Mouse (Mus musculus) forebrain, embryonic 14.5 days (tissue): ENCODE measurements around the gene Ranbp17. TPM values are rescaled to one million over a fixed set of nuclear protein-coding genes. Genes with fewer than 3 reads are reported as not detected.

Experiments
- ATAC-seq: fragments of 200-750 bp; cut with Nextera tagmentation; 2 replicates; pipeline ENCODE4 v1.8.0; 2017; ENCODE audit warnings: mild to moderate bottlenecking, moderate library complexity
- DNase-seq: peaks from one replicate; pipeline ENCODE4 v3.0.0-alpha.2; 2015; ENCODE audit warnings: low spot score
- H3K27ac ChIP-seq: fragments of 300-500 bp; sonication (generic); 2 replicates; pipeline ENCODE4 v1.5.1; 2014; ENCODE audit warnings: low read depth, mild to moderate bottlenecking, control low read depth, low read length, moderate library complexity
- H3K27me3 ChIP-seq: fragments of 300-500 bp; sonication (generic); replicated peaks from 2 replicates; pipeline ENCODE4 v1.6.1; 2014; ENCODE audit warnings: low read length, control low read depth, mixed read lengths; ENCODE audit not compliant: control insufficient read depth, insufficient read depth
- H3K36me3 ChIP-seq: fragments of 300-500 bp; sonication (generic); 2 replicates; pipeline ENCODE4 v1.6.1; 2014; ENCODE audit warnings: low read length, control low read depth; ENCODE audit not compliant: control insufficient read depth, insufficient read depth
- H3K4me1 ChIP-seq: fragments of 300-500 bp; sonication (generic); 2 replicates; pipeline ENCODE4 v1.6.1; 2014; ENCODE audit warnings: antibody characterized with exemption, low read length, control low read depth; ENCODE audit not compliant: control insufficient read depth, insufficient read depth
- H3K4me2 ChIP-seq: fragments of 300-500 bp; sonication (generic); 2 replicates; pipeline ENCODE4 v1.6.1; 2014; ENCODE audit warnings: mild to moderate bottlenecking, control low read depth, low read length
- H3K4me3 ChIP-seq: fragments of 300-500 bp; sonication (generic); 2 replicates; pipeline ENCODE4 v1.5.1; 2014; ENCODE audit warnings: low read depth, low read length, control low read depth
- H3K9ac ChIP-seq: fragments of 300-500 bp; sonication (generic); 2 replicates; pipeline ENCODE4 v1.6.1; 2014; ENCODE audit warnings: mild to moderate bottlenecking, low read length, control low read depth, moderate library complexity
- H3K9me3 ChIP-seq: fragments of 300-500 bp; sonication (generic); replicated peaks from 2 replicates; pipeline ENCODE4 v1.6.1; 2016; ENCODE audit warnings: low read length, control low read depth, mixed read lengths; ENCODE audit not compliant: control insufficient read depth
- WGBS: fragments of 180-500 bp; shearing (Covaris S2); extraction: QIAGEN DNeasy Blood & Tissue Kit; methylation state at CpG from one replicate; pipeline ENCODE4 v1.1.7; 2014; 5-methylcytosine and 5-hydroxymethylcytosine counted together
- polyA plus RNA-seq: library from polyadenylated mRNA; unstranded; fragments of >200 nt; fragmentation: Nextera tagmentation; extraction: Ambion mirVana; gene quantifications from 2 replicates; pipeline ENCODE4 v1.2.1, GENCODE M21; 2014

Gene Ranbp17
- polyA plus RNA-seq, 1 experiment from 2014 or later, result 5.8 TPM

DNA sequence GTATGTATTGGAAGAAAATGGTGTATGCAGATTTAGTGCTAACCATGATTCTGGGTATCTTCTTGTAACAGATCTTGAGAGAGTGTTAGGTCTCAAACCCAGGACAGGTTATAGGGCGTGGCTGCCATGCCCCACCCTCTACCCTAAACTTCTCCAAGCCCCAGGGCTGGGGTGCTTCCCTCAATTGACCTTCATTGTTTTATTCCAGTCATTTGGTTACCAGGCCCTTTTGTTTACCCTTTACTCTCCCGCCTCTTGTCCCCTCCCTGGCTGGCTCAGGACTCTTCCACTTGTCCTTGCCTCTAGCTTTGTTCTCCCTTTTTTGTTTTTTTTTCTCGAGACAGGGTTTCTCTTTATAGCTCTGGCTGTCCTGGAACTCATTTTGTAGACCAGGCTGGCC is 20.0 kb upstream of the Ranbp17 start:
- H3K9me3 ChIP-seq, result no peaks in the 10 kb centered on the region
- DNase-seq, result no peak
- no peak overlapping the region for H3K9ac ChIP-seq
- no peak for ATAC-seq
- H3K4me3 ChIP-seq, result no peak overlapping the region
- H3K36me3 ChIP-seq, result no peaks in the 10 kb centered on the region
- no peaks in the 10 kb centered on the region for H3K4me1 ChIP-seq
- WGBS, result 70% methylated on average over 3 of the region's 3 CpGs
- H3K27ac ChIP-seq, result no peak overlapping the region
- no peak overlapping the region for H3K4me2 ChIP-seq
- no peaks in the 10 kb centered on the region for H3K27me3 ChIP-seq

DNA sequence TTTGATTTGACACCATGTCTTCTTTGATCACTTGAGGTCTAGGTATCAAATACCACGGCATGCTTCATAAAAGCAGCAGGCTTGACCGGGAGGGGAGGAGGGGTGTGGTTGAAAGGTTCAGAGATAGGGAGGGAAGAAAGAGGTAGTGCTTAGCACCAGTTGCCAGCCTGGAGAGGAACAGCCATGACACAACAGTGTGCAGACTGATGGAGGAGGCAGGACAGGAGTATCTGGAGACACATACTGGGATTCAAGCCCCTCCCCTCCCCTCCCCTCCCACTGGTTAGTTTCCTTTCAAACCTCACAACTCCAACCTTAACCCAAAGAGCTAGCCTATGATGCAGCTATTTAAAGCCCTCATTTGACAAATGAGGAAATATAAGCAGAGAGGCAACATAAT is 16.0 kb upstream of the Ranbp17 start:
- H3K4me3 ChIP-seq, result no peak overlapping the region
- no peak overlapping the region for H3K27ac ChIP-seq
- H3K36me3 ChIP-seq, result no peaks in the 10 kb centered on the region
- no peaks in the 10 kb centered on the region for H3K4me1 ChIP-seq
- no peaks in the 10 kb centered on the region for H3K27me3 ChIP-seq
- DNase-seq, result no peak
- no peak overlapping the region for H3K9ac ChIP-seq
- H3K4me2 ChIP-seq, result no peak overlapping the region
- WGBS, result 83% methylated on average over 2 of the region's 2 CpGs
- no peaks in the 10 kb centered on the region for H3K9me3 ChIP-seq
- no peak for ATAC-seq

DNA sequence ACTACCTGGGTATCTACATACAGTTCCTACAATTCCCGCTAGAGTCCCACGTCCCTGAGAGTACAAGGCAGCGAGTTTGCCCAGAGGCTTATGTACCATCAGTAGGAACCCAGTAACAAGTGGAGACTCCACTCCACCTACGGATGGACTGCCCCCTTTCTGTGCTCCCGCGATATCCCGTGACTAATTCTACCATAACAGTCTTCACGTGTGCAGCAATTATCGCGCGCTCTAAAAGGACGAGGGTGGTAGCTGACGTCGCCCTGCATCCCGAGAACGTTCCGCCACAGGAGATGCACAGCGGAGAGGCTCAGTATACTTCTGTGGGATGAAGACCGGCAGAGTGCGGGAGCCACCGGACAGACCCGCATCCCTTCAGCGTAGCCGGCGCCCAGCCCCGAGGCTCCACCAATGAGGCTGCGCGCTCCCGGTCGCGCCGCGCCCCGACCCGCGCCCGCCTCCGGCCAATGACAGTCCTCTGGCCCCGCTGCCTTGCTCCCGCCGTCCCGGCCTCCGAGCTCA is 631 bp downstream of the Ranbp17 start:
- peak overlapping the region; percentile 83 for H3K27ac ChIP-seq
- no peaks in the 10 kb centered on the region; the same call in 1 of the 2 replicates for H3K4me1 ChIP-seq
- H3K27me3 ChIP-seq, result no peaks in the 10 kb centered on the region
- no peaks in the 10 kb centered on the region for H3K36me3 ChIP-seq
- peak overlapping the region; percentile 89 for H3K9ac ChIP-seq
- peak overlapping the region; percentile 64 for H3K4me2 ChIP-seq
- under 1% methylated on average over 40 of the region's 43 CpGs for WGBS
- DNase-seq (peak; percentile 87), ATAC-seq (peak; percentile 89)
- H3K4me3 ChIP-seq, result peak overlapping the region; percentile 86
- H3K9me3 ChIP-seq, result no peaks in the 10 kb centered on the region

DNA sequence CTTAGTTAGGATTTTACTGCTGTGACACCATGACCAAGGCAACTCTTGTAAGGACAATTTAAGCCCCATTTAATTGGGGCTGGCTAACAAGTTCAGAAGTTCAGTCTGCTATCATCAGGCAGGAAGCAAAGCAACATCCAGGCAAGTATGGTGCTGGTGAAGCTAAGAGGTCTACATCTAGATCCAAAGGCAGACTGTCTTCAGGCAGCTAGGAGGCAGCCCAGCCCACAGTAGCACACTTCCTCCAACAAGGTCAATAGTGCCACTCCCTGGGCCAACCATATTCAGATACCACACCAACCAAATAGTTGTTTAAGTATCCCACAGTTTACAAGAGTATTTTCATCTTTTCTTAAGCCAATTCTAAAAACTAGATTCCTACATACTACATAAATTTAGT is 4.1 kb downstream of the Ranbp17 start:
- no peak for ATAC-seq
- Histone ChIP-seq H3K4me2 (no peak overlapping the region), H3K9me3 (no peaks in the 10 kb centered on the region)

DNA sequence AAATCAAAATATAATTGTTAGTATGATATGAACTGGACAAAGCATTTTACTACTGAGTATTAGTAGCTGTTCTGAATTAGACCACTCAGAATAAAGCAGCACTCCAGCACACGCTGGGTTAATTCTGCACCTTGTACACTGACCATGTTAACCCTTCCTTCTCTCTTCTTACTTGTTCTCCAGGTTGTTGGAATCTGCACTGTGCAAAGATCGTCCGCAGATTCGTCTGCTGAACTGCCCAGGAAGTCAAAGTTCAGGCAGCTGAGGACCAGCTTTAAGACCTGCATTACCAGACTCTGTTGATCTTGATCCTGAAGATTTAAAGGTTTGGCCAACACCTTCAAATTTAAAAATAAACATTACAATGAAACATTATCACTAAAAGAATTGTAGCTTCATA is 27.8 kb downstream of the Ranbp17 start:
- H3K36me3 ChIP-seq, result 0 out of 2 replicates have a peak, but pooled peaks cover 2% of the 10 kb centered on the region
- ATAC-seq (no peak), DNase-seq (no peak)
- H3K27ac ChIP-seq, result no peak overlapping the region
- no peaks in the 10 kb centered on the region for H3K4me1 ChIP-seq
- 82% methylated on average over 4 of the region's 4 CpGs for WGBS
- no peak overlapping the region for H3K4me3 ChIP-seq
- no peaks in the 10 kb centered on the region for H3K9me3 ChIP-seq
- H3K27me3 ChIP-seq, result no peaks in the 10 kb centered on the region
- H3K4me2 ChIP-seq, result no peak overlapping the region
- H3K9ac ChIP-seq, result no peak overlapping the region

More for the DNA sequence above, 4.1 kb downstream of the Ranbp17 start:
- H3K4me3 ChIP-seq, result no peak overlapping the region
- no peak overlapping the region for H3K27ac ChIP-seq
- no peak overlapping the region for H3K9ac ChIP-seq
- no peaks in the 10 kb centered on the region for H3K27me3 ChIP-seq
- no peak for DNase-seq
- no peaks in the 10 kb centered on the region; the same call in 1 of the 2 replicates for H3K4me1 ChIP-seq
- H3K36me3 ChIP-seq, result no peaks in the 10 kb centered on the region

DNA sequence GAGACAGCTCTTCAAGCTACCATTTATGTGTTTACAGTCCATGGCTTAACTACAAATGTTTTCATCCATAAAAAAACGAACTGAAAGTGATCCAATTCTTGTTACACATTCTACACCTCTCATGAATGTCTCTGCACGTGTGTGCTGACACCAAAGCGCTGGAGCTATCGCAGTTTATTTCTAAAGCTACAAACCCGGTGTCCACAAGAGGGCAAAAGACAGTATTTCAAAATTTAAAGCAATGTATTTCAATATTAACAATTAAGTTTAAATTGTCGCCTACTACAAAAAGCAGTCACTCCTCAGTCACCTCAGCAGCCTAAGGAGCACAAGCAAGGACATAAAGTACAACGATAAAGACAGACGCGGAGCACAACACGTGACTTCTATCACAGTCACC is 33.1 kb downstream of the Ranbp17 start:
- no peaks in the 10 kb centered on the region for H3K9me3 ChIP-seq
- no peak overlapping the region for H3K27ac ChIP-seq
- WGBS, result 90% methylated on average over 10 of the region's 10 CpGs
- H3K4me1 ChIP-seq, result no peaks in the 10 kb centered on the region
- no peak overlapping the region for H3K9ac ChIP-seq
- H3K27me3 ChIP-seq, result no peaks in the 10 kb centered on the region
- no peak for DNase-seq
- H3K4me3 ChIP-seq, result no peak overlapping the region
- ATAC-seq, result no peak
- H3K36me3 ChIP-seq, result no peaks in the 10 kb centered on the region
- no peak overlapping the region for H3K4me2 ChIP-seq

DNA sequence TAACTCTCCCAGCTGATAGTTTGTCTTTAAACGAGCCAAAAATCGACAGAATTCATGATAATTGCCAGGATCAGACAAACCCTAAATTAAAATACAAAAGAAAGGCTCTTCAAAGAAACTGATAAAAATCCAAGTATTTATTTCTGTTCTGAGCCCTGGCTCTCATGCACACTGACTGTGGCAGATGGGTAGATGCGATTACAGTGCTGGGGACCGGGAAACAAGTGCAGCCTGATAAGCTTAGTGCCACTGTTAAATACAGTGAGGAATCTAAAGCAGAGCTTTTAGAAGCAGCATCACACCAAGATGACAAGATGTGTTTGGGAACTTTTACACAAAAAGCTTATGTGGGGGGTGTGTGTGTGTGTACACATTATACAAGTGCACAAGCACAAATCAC is 34.3 kb downstream of the Ranbp17 start:
- no peaks in the 10 kb centered on the region for H3K9me3 ChIP-seq
- no peak overlapping the region for H3K4me2 ChIP-seq
- no peak overlapping the region for H3K9ac ChIP-seq
- 75% methylated on average over 4 of the region's 4 CpGs for WGBS
- no peak overlapping the region for H3K4me3 ChIP-seq
- DNase-seq, result no peak
- H3K27ac ChIP-seq, result no peak overlapping the region
- no peaks in the 10 kb centered on the region for H3K27me3 ChIP-seq
- no peaks in the 10 kb centered on the region for H3K4me1 ChIP-seq
- no peak for ATAC-seq
- H3K36me3 ChIP-seq, result no peaks in the 10 kb centered on the region

DNA sequence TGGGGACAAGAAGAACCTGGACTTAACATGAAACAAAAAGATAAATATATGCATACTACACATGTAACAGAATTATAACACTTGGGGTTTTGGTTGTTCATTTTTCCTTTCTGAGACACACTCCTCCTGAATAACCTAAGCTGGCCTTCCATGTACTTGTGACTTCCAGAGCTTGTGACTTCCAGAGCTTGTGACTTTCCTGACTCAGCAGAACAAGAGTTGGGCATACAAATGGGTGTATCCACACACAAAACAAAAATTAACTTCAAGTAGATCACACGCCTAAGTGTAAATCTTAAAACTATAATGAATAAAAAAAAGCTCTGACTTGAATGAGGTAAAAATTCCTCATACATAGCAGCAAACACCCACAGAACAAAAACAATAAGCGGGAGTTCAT is 36.9 kb downstream of the Ranbp17 start:
- ATAC-seq, result no peak
- Histone ChIP-seq H3K9ac (no peak overlapping the region), H3K27me3 (no peaks in the 10 kb centered on the region), H3K9me3 (no peaks in the 10 kb centered on the region), H3K4me2 (no peak overlapping the region), H3K4me3 (no peak overlapping the region), H3K36me3 (no peaks in the 10 kb centered on the region), H3K4me1 (no peaks in the 10 kb centered on the region), H3K27ac (no peak overlapping the region)
- no peak for DNase-seq
- 85% methylated on average over 2 of the region's 2 CpGs for WGBS

DNA sequence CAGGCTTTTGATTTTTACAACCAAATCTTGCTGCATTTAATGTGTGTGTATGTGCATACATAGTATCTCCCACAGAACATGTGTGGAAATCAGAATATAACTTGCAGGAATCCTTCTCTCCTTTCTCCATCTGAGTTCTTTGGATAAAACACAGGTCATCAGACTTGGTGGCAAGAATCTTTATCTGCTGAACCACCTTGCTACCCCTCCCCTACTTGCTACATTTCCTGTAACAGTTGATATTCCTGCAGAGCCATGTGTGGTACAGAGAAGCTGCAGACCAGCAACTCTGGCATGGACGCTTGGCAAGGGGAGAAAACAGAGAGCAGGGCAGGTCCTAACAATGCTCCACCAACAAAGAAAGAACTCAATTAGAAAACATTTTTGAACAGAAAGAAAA is 52.4 kb downstream of the Ranbp17 start:
- ATAC-seq (no peak), DNase-seq (no peak)
- H3K9me3 ChIP-seq, result no peaks in the 10 kb centered on the region
- H3K9ac ChIP-seq, result no peak overlapping the region
- H3K4me3 ChIP-seq, result no peak overlapping the region
- H3K27me3 ChIP-seq, result no peaks in the 10 kb centered on the region
- no peak overlapping the region for H3K27ac ChIP-seq
- 50% methylated on average over 1 of the region's 1 CpGs for WGBS
- H3K4me2 ChIP-seq, result no peak overlapping the region
- H3K4me1 ChIP-seq, result no peaks in the 10 kb centered on the region
- H3K36me3 ChIP-seq, result no peaks in the 10 kb centered on the region
